Mouse (Mus musculus): ENCODE data around the gene Mcm6. TPM values are rescaled to one million over a fixed set of nuclear protein-coding genes. Genes with fewer than 3 reads are reported as not detected.
A peak's percentile ranks its signal among the peaks of the same experiment; 100 is the strongest.

Gene Mcm6
- total RNA-seq (2021), result 1 to 10 TPM; 1.4 to 2.9 TPM
- long read RNA-seq, experiment 1, partial matches to known transcripts, result 0 of 4 reads
- long read RNA-seq, experiment 1, other reads (novel, unspliced or antisense), result 1 of 4 reads
- long read RNA-seq, experiment 2, partial matches to known transcripts, result 0 of 3 reads
- long read RNA-seq, experiment 2, other reads (novel, unspliced or antisense), result 0 of 3 reads

- peak; percentile 93 for DNase-seq (ENCODE audit: low spot score)
Observed at GRCm38 (mm10) chr1:128359554-128360376, at the start of gene Mcm6. Mcm6 (minus strand) TSS chr1:128359664.

- no peak for DNase-seq (ENCODE audit: low spot score)
Observed at GRCm38 (mm10) chr1:128406846-128407245, 47.4 kb upstream of the Mcm6 start.

GRCm38 (mm10) chr1:128405675-128406074 is 46.2 kb upstream of the Mcm6 start:
- no peak for DNase-seq (ENCODE audit: low spot score)

- no peak for DNase-seq (ENCODE audit: low spot score)
Observed at GRCm38 (mm10) chr1:128405041-128405481, 45.6 kb upstream of the Mcm6 start.

- no peak for DNase-seq (ENCODE audit: low spot score)
Observed at GRCm38 (mm10) chr1:128400926-128401325, 41.5 kb upstream of the Mcm6 start.

- no peak for DNase-seq (ENCODE audit: low spot score)
Observed at GRCm38 (mm10) chr1:128399941-128400915, 40.8 kb upstream of the Mcm6 start.

- DNase-seq (ENCODE audit: low spot score), result no peak
Observed at GRCm38 (mm10) chr1:128398738-128399445, 39.4 kb upstream of the Mcm6 start.

- no peak for DNase-seq (ENCODE audit: low spot score)
Observed at GRCm38 (mm10) chr1:128394657-128395056, 35.2 kb upstream of the Mcm6 start.

GRCm38 (mm10) chr1:128392382-128392781 is 32.9 kb upstream of the Mcm6 start:
- no peak for DNase-seq (ENCODE audit: low spot score)

GRCm38 (mm10) chr1:128386487-128386886 is 27.0 kb upstream of the Mcm6 start:
- no peak for DNase-seq (ENCODE audit: low spot score)

GRCm38 (mm10) chr1:128376841-128377240 is 17.4 kb upstream of the Mcm6 start:
- no peak for DNase-seq (ENCODE audit: low spot score)

- DNase-seq (ENCODE audit: low spot score), result no peak
Observed at GRCm38 (mm10) chr1:128372143-128372860, 12.8 kb upstream of the Mcm6 start.

GRCm38 (mm10) chr1:128368732-128369441 is 9.4 kb upstream of the Mcm6 start:
- peak; percentile 16 for DNase-seq (ENCODE audit: low spot score)

- no peak for DNase-seq (ENCODE audit: low spot score)
Observed at GRCm38 (mm10) chr1:128360601-128361000, 1.1 kb upstream of the Mcm6 start.

GRCm38 (mm10) chr1:128358916-128359553 is 429 bp downstream of the Mcm6 start:
- DNase-seq (ENCODE audit: low spot score), result no peak

GRCm38 (mm10) chr1:128358276-128358675 is 1.2 kb downstream of the Mcm6 start:
- DNase-seq (ENCODE audit: low spot score), result no peak

GRCm38 (mm10) chr1:128357452-128357851 is 2.0 kb downstream of the Mcm6 start:
- no peak for DNase-seq (ENCODE audit: low spot score)

GRCm38 (mm10) chr1:128353092-128353491 is 6.4 kb downstream of the Mcm6 start:
- no peak for DNase-seq (ENCODE audit: low spot score)

GRCm38 (mm10) chr1:128344232-128344631 is 15.2 kb downstream of the Mcm6 start:
- no peak for DNase-seq (ENCODE audit: low spot score)

All from gastrocnemius, adult 18-20 months (tissue).